Mouse (Mus musculus) MEL (cell line): ENCODE results near the gene Dclk1.

ENCODE experiments used
- CHD1 ChIP-seq: IDR thresholded peaks from 2 replicates; pipeline ENCODE4 v1.6.1; 2012; ENCODE audit warnings: low read depth, mild to moderate bottlenecking, inconsistent platforms, low read length, improper control_type of control experiment
- CTCF ChIP-seq, 3 experiments: IDR thresholded peaks in 2 of 3; conservative IDR thresholded peaks in 1 of 3; 2 replicates each; pipeline ENCODE4 v1.5.1; 2011 to 2012; ENCODE audit warnings: low read length in 3 of 3, low read depth in 2 of 3, mild to moderate bottlenecking in 2 of 3, improper control_type of control experiment in 1 of 3, inconsistent platforms in 1 of 3, mixed read lengths in 1 of 3, moderate library complexity in 1 of 3; ENCODE audit not compliant: control insufficient read depth in 1 of 3, insufficient read depth in 1 of 3, poor library complexity in 1 of 3, severe bottlenecking in 1 of 3
- E2F4 ChIP-seq: IDR thresholded peaks from 2 replicates; pipeline ENCODE4 v1.6.1; 2011; ENCODE audit warnings: low read depth, low read length, improper control_type of control experiment, borderline replicate concordance
- ELF1 ChIP-seq: IDR thresholded peaks from 2 replicates; pipeline ENCODE4 v1.6.1; 2014; ENCODE audit warnings: low read depth, mild to moderate bottlenecking, inconsistent platforms, low read length, improper control_type of control experiment, moderate library complexity
- GABPA ChIP-seq: IDR thresholded peaks from 2 replicates; pipeline ENCODE4 v1.6.1; 2012; ENCODE audit warnings: low read depth, mild to moderate bottlenecking, inconsistent platforms, low read length, improper control_type of control experiment, moderate library complexity
- MAFK ChIP-seq: IDR thresholded peaks from 2 replicates; pipeline ENCODE4 v1.6.1; 2011; ENCODE audit warnings: low read depth, mild to moderate bottlenecking, low read length, improper control_type of control experiment, borderline replicate concordance
- MYB ChIP-seq: IDR thresholded peaks from 2 replicates; pipeline ENCODE4 v1.6.1; 2011; ENCODE audit warnings: mild to moderate bottlenecking, low read depth, low read length, improper control_type of control experiment
- NRF1 ChIP-seq: IDR thresholded peaks from 2 replicates; pipeline ENCODE4 v1.6.1; 2014; ENCODE audit warnings: low read depth, mild to moderate bottlenecking, inconsistent platforms, low read length, improper control_type of control experiment, moderate library complexity; ENCODE audit not compliant: poor library complexity, insufficient read depth, severe bottlenecking
- POLR2A ChIP-seq, 2 experiments: IDR thresholded peaks; 2 replicates each; pipeline ENCODE4 v1.6.1; 2011 to 2012; ENCODE audit warnings: low read length in 2 of 2, mild to moderate bottlenecking in 2 of 2, control low read depth in 1 of 2, improper control_type of control experiment in 1 of 2, low read depth in 1 of 2, moderate library complexity in 1 of 2; ENCODE audit not compliant: control insufficient read depth in 1 of 2, insufficient read depth in 1 of 2, poor library complexity in 1 of 2
- TCF12 ChIP-seq: IDR thresholded peaks from 2 replicates; pipeline ENCODE4 v1.6.1; 2014; ENCODE audit warnings: low read depth, mild to moderate bottlenecking, inconsistent platforms, low read length, improper control_type of control experiment, moderate library complexity
- USF1 ChIP-seq: IDR thresholded peaks from 2 replicates; pipeline ENCODE4 v1.6.1; 2014; ENCODE audit warnings: low read depth, mild to moderate bottlenecking, inconsistent platforms, low read length, improper control_type of control experiment, moderate library complexity

GRCm38 (mm10) chr3:55465785-55466184 lies 223.6 kb downstream of the Dclk1 start:
- TF ChIP-seq TCF12 (no peak), CHD1 (no peak), GABPA (no peak), POLR2A (IDR thresholded peaks at IDR 0.05; ENCODE audit: control insufficient read depth in 1 of 2, insufficient read depth in 1 of 2, low read depth in 1 of 2, low read length in 2 of 2, poor library complexity in 1 of 2) (no peak), MYB (no peak), MAFK (no peak), E2F4 (no peak), CTCF (IDR thresholded peaks at IDR 0.05 in 2 of 3, conservative IDR thresholded peaks at IDR 0.05 in 1 of 3; ENCODE audit: control insufficient read depth in 1 of 3, insufficient read depth in 1 of 3, low read depth in 2 of 3, low read length in 3 of 3, poor library complexity in 1 of 3, severe bottlenecking in 1 of 3) (no peak), ELF1 (no peak), USF1 (no peak), NRF1 (no peak)
